14 mouse cellular contexts compared by ENCODE assay signal in genomic region chr6:112796607-112797006, GRCm38 (mm10).
DNase-seq lines count a peak whose midpoint lies in the region; ATAC-seq and TF ChIP-seq lines count a peak whose summit lies in the region.
"Had no signal": no experiment of that assay in that cellular context is flagged by ENCODE, and none has a peak within 500 bp of the region (broad histone marks: within the 10 kb centered on the region; RNA-seq: fewer than 3 reads in every experiment).

No protein-coding gene starts in this region.

- H3K27ac ChIP-seq in lung, embryonic 14.5 days (ENCODE audit: low read depth), result no peak overlapping the region
- H3K27ac ChIP-seq: liver, embryonic 13.5 days had no signal

- no peak for ATAC-seq in lung, embryonic 14.5 days (ENCODE audit: insufficient read depth)
- peak; percentile 84 for ATAC-seq in megakaryocyte, adult 5-6 weeks (ENCODE audit: poor library complexity, severe bottlenecking)
- ATAC-seq in activated CD4-positive, CD25-positive, alpha-beta regulatory T cell, adult 4 months, result no peak
- ATAC-seq in megakaryocyte-erythroid progenitor cell, adult 5-6 weeks (replicated peaks; ENCODE audit: low FRiP score, low TSS enrichment, poor library complexity, severe bottlenecking), result no peak
- ATAC-seq: hindbrain, embryonic 16.5 days had no signal

- no peaks in the 10 kb centered on the region for H3K9me3 ChIP-seq in lung, embryonic 14.5 days (ENCODE audit: low read depth, low read length)
- H3K9me3 ChIP-seq: liver, embryonic 13.5 days had no signal

- DNase-seq in lung, embryonic 14.5 days, result peak; percentile 39
- DNase-seq in lung, postnatal 14 days, result no peak
- peak; percentile 14 for DNase-seq in adipocyte (ENCODE audit: low spot score)
- DNase-seq in cerebellum, adult 9-11 months, result peak; percentile 81
- no peak for DNase-seq in layer of hippocampus, adult 18-20 months (ENCODE audit: low spot score in 2 of 2)
- DNase-seq: adrenal gland, adult 2 months; kidney, adult 2 months; liver, embryonic 13.5 days had no signal

- no peak overlapping the region for H3K9ac ChIP-seq in lung, embryonic 14.5 days
- H3K9ac ChIP-seq: liver, embryonic 13.5 days had no signal

- no peaks in the 10 kb centered on the region for H3K27me3 ChIP-seq in lung, embryonic 14.5 days (ENCODE audit: insufficient read depth, low read length)
- H3K27me3 ChIP-seq: liver, embryonic 13.5 days had no signal

- TF ChIP-seq CTCF in lung, embryonic 14.5 days (IDR thresholded peaks at IDR 0.05; ENCODE audit: low read depth), result no peak

- H3K4me2 ChIP-seq in lung, embryonic 14.5 days, result no peak overlapping the region
- H3K4me2 ChIP-seq: liver, embryonic 13.5 days; midbrain, embryonic 11.5 days had no signal

- H3K36me3 ChIP-seq in lung, embryonic 14.5 days (ENCODE audit: insufficient read depth), result no peaks in the 10 kb centered on the region
- H3K36me3 ChIP-seq: liver, embryonic 13.5 days had no signal

- H3K4me3 ChIP-seq in lung, embryonic 14.5 days (ENCODE audit: low read depth, low read length), result no peak overlapping the region
- H3K4me3 ChIP-seq: erythroblast, embryonic 14.5 days; liver, embryonic 13.5 days had no signal

- WGBS in lung, embryonic 14.5 days, result 62% methylated on average over 2 of the region's 2 CpGs

- no peaks in the 10 kb centered on the region for H3K4me1 ChIP-seq in lung, embryonic 14.5 days (ENCODE audit: insufficient read depth)
- H3K4me1 ChIP-seq: liver, embryonic 13.5 days had no signal

Comparison
In these comparisons a context has a peak if more than half of its experiments do, and no peak if none do; other contexts are left out.
1. DNase-seq: peak in lung, embryonic 14.5 days (single experiment), adipocyte (single experiment) and cerebellum, adult 9-11 months (single experiment); none in lung, postnatal 14 days (single experiment) and layer of hippocampus, adult 18-20 months (0 of 2).